Mouse (Mus musculus): ENCODE results near the gene Cdc73. TPM values are rescaled to one million over a fixed set of nuclear protein-coding genes. Genes with fewer than 3 reads are reported as not detected.

Cdc73 gene
- total and polyA plus RNA-seq, 3 experiments: 13.4 to 85.0 (median 21.5) TPM

DNA sequence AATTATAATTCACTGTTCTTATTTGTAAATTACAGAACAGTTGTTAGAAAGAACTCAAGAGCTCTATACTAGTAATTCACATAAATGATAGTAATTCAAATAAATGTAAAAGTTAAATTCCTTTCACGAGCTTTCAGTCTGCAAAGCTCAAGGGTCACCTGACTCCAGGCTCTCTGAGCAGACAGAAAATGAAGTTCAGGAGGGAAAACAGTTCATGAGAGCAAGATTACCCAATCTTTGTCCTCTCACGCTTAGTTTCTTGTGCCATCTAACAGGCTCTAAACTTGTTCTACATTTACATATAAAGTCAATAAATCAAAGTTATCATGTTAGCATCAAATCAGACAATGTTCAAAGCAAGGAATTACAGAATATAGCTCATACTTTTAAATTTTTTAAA lies 93.8 kb downstream of the Cdc73 start:
- Histone ChIP-seq H3K27ac (ENCODE audit: insufficient read depth, low read depth) (no peak overlapping the region), H3K4me3 (replicated peaks in 1 of 3; ENCODE audit: low read depth in 2 of 3, low read length in 2 of 3, poor library complexity in 1 of 3) (no peak overlapping the region), H3K9me3 (replicated peaks; ENCODE audit: low read length) (no peaks in the 10 kb centered on the region), H3K9ac (ENCODE audit: insufficient read depth, low read depth) (no peak overlapping the region), H3K4me2 (ENCODE audit: insufficient read depth, low read depth, poor library complexity, severe bottlenecking) (no peak overlapping the region), H3K4me1 (ENCODE audit: control insufficient read depth in 1 of 2, insufficient read depth in 2 of 2) (no peaks in the 10 kb centered on the region), H3K79me2 (replicated peaks; ENCODE audit: control insufficient read depth, extremely low read depth, insufficient read depth, poor library complexity, severe bottlenecking) (no peaks in the 10 kb centered on the region), H3K36me3 (replicated peaks in 1 of 2; ENCODE audit: control insufficient read depth in 1 of 2, insufficient read depth in 1 of 2, low read length in 1 of 2) (peaks cover 5 to 27% of the 10 kb centered on the region in 2 experiments), H3K27me3 (replicated peaks) (no peaks in the 10 kb centered on the region)
- dilution Hi-C loops (cut with MboI; ENCODE audit: extremely low pct_ligation_motif_present, extremely low pct_unique_long_range_greater_than_20kb, low sequenced_read_pairs): no loop called here
- in situ Hi-C loops (cut with MboI; ENCODE audit: low pct_ligation_motif_present, low pct_unique_long_range_greater_than_20kb, low sequenced_read_pairs): no loop called here
- no peak for TF ChIP-seq MXI1 (IDR thresholded peaks at IDR 0.05; ENCODE audit: low read depth, low read length)
- TF ChIP-seq TCF12 (IDR thresholded peaks at IDR 0.05; ENCODE audit: low read depth, low read length): no peak
- TF ChIP-seq RCOR1 (conservative IDR thresholded peaks at IDR 0.05; ENCODE audit: low read depth, low read length): no peak
- TF ChIP-seq SMC3 (IDR thresholded peaks at IDR 0.05; ENCODE audit: low read depth, low read length): no peak
- TF ChIP-seq NRF1 (IDR thresholded peaks at IDR 0.05; ENCODE audit: low read depth, low read length): no peak
- TF ChIP-seq IRF4 (IDR thresholded peaks at IDR 0.05; ENCODE audit: low read depth, low read length): no peak
- no peak for TF ChIP-seq KAT2A (IDR thresholded peaks at IDR 0.05; ENCODE audit: insufficient replicate concordance, low read length)
- no peak for TF ChIP-seq EP300 (IDR thresholded peaks at IDR 0.05; ENCODE audit: low read length)
- TF ChIP-seq ETS1 (conservative IDR thresholded peaks at IDR 0.05; ENCODE audit: low read depth, low read length): no peak
- no peak for TF ChIP-seq SIN3A (IDR thresholded peaks at IDR 0.05; ENCODE audit: low read length)
- TF ChIP-seq MAFK (IDR thresholded peaks at IDR 0.05; ENCODE audit: insufficient replicate concordance, low read length): no peak
- no peak for DNase-seq (ENCODE audit: extremely low read depth)

DNA sequence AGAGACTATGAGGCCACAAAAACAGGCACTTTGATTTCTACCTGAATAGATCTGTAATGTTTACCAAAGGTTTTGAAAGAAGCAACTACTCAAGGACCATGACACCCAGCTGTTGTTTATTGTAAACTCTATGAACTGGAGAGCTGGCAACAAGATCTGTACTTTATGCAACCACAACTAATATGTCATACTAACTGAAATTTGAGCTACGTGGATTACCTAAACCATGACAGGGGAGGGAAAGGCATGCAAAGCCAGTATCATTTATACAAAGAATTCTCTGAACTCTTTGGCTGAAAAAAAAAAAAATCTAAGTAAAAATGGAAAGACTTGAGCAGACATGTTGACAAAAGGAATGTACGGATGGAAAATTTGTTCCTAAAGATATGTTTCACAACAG lies 105.8 kb downstream of the Cdc73 start:
- no peak overlapping the region for H3K4me3 ChIP-seq (replicated peaks in 1 of 3; ENCODE audit: low read depth in 2 of 3, low read length in 2 of 3, poor library complexity in 1 of 3)
- H3K36me3 ChIP-seq (replicated peaks in 1 of 2; ENCODE audit: control insufficient read depth in 1 of 2, insufficient read depth in 1 of 2, low read length in 1 of 2): no peaks in the 10 kb centered on the region
- H3K27me3 ChIP-seq (replicated peaks): no peaks in the 10 kb centered on the region
- H3K9ac ChIP-seq (ENCODE audit: insufficient read depth, low read depth): no peak overlapping the region
- H3K27ac ChIP-seq (ENCODE audit: insufficient read depth, low read depth): no peak overlapping the region
- TF ChIP-seq POLR2AphosphoS2 (IDR thresholded peaks at IDR 0.05; ENCODE audit: low read depth, low read length): no peak
- no peak for TF ChIP-seq HCFC1 (IDR thresholded peaks at IDR 0.05; ENCODE audit: low read depth, low read length)
- no peak for TF ChIP-seq NELFE (IDR thresholded peaks at IDR 0.05; ENCODE audit: low read depth, low read length)
- no peak for TF ChIP-seq USF2 (conservative IDR thresholded peaks at IDR 0.05; ENCODE audit: low read depth, low read length)
- no peak for TF ChIP-seq UBTF (IDR thresholded peaks at IDR 0.05; ENCODE audit: low read depth, low read length)
- TF ChIP-seq MXI1 (IDR thresholded peaks at IDR 0.05; ENCODE audit: low read depth, low read length): no peak
- TF ChIP-seq SIN3A (IDR thresholded peaks at IDR 0.05; ENCODE audit: low read length): no peak
- DNase-seq (ENCODE audit: extremely low read depth): no peak
- no peaks in the 10 kb centered on the region for H3K4me1 ChIP-seq (ENCODE audit: control insufficient read depth in 1 of 2, insufficient read depth in 2 of 2)
- dilution Hi-C loops (cut with MboI; ENCODE audit: extremely low pct_ligation_motif_present, extremely low pct_unique_long_range_greater_than_20kb, low sequenced_read_pairs): no loop called here
- no peak overlapping the region for H3K4me2 ChIP-seq (ENCODE audit: insufficient read depth, low read depth, poor library complexity, severe bottlenecking)
- H3K9me3 ChIP-seq (replicated peaks; ENCODE audit: low read length): no peaks in the 10 kb centered on the region
- no peaks in the 10 kb centered on the region for H3K79me2 ChIP-seq (replicated peaks; ENCODE audit: control insufficient read depth, extremely low read depth, insufficient read depth, poor library complexity, severe bottlenecking)
- in situ Hi-C loops (cut with MboI; ENCODE audit: low pct_ligation_motif_present, low pct_unique_long_range_greater_than_20kb, low sequenced_read_pairs): no loop called here
